Mouse (Mus musculus) C2C12 (cell line): ENCODE measurements around the gene Mettl9.

Experiments
- CTCF ChIP-seq: IDR thresholded peaks from one replicate; pipeline ENCODE4 v1.5.1; 2011; ENCODE audit not compliant: control insufficient read depth, insufficient read depth, insufficient read length
- MYOD1 ChIP-seq: IDR thresholded peaks from one replicate; pipeline ENCODE4 v1.6.1; 2011; ENCODE audit warnings: low read depth; ENCODE audit not compliant: control insufficient read depth, insufficient read length
- USF1 ChIP-seq: IDR thresholded peaks from one replicate; pipeline ENCODE4 v1.6.1; 2011; ENCODE audit warnings: low read depth, mild to moderate bottlenecking, control low read depth, moderate library complexity

DNA sequence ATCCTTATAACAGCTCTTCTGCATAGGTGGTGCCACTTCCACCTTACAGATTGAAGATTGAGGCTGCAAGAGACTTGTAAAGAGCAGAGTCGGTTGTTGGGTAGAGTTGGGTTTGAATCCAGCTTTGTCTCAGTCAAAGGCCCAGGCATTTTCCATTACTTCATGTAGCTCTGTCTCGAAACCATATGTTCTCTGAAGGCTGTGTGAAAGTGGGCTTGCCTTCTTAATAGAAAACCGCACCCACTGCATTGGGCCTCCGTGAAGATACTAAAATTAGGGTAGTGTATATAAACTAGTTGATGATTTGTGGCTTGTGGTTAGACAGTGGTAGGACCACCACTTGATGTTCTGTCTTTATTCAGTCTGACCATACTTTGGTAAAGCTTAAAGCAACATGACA, 6.3 kb downstream of the Mettl9 start:
- TF ChIP-seq USF1, result no peak
- TF ChIP-seq CTCF, result no peak
- TF ChIP-seq MYOD1, result no peak
